Mouse (Mus musculus) intestine, embryonic 16.5 days (tissue): Measurements from ENCODE around the gene Myb. TPM values are rescaled to one million over a fixed set of nuclear protein-coding genes. Genes with fewer than 3 reads are reported as not detected.
A peak's percentile ranks its signal among the peaks of the same experiment; 100 is the strongest.

Experiments
- ATAC-seq: fragments of 200-750 bp; cut with Nextera tagmentation; 2 replicates; pipeline ENCODE4 v1.8.0; 2017; ENCODE audit warnings: moderate TSS enrichment, moderate library complexity
- H3K27ac ChIP-seq: fragments of 300-500 bp; sonication (generic); 2 replicates; pipeline ENCODE4 v1.5.1; 2014; ENCODE audit warnings: mild to moderate bottlenecking, low read length
- H3K27me3 ChIP-seq: fragments of 300-500 bp; sonication (generic); replicated peaks from 2 replicates; pipeline ENCODE4 v1.6.1; 2014; ENCODE audit warnings: low read length, control low read depth, mixed read lengths; ENCODE audit not compliant: control insufficient read depth, insufficient read depth
- H3K36me3 ChIP-seq: fragments of 300-500 bp; sonication (generic); 2 replicates; pipeline ENCODE4 v1.6.1; 2014; ENCODE audit warnings: low read length, control low read depth; ENCODE audit not compliant: control insufficient read depth, insufficient read depth
- H3K4me1 ChIP-seq: fragments of 300-500 bp; sonication (generic); 2 replicates; pipeline ENCODE4 v1.6.1; 2014; ENCODE audit warnings: low read length, control low read depth, mixed read lengths; ENCODE audit not compliant: control insufficient read depth, insufficient read depth
- H3K4me2 ChIP-seq: fragments of 300-500 bp; sonication (generic); 2 replicates; pipeline ENCODE4 v1.6.1; 2014; ENCODE audit warnings: low read depth, low read length, control low read depth
- H3K4me3 ChIP-seq: fragments of 300-500 bp; sonication (generic); 2 replicates; pipeline ENCODE4 v1.5.1; 2014; ENCODE audit warnings: mild to moderate bottlenecking, low read length
- H3K9ac ChIP-seq: fragments of 300-500 bp; sonication (generic); 2 replicates; pipeline ENCODE4 v1.6.1; 2014; ENCODE audit warnings: low read depth, low read length
- H3K9me3 ChIP-seq: fragments of 300-500 bp; sonication (generic); 2 replicates; pipeline ENCODE4 v1.6.1; 2016; ENCODE audit warnings: low read length, control low read depth; ENCODE audit not compliant: control insufficient read depth
- WGBS: fragments of 180-500 bp; shearing (Covaris S2); extraction: QIAGEN DNeasy Blood & Tissue Kit; methylation state at CpG from one replicate; pipeline ENCODE4 v1.1.7; 2014; 5-methylcytosine and 5-hydroxymethylcytosine counted together
- polyA plus RNA-seq: library from polyadenylated mRNA; unstranded; fragments of >200 nt; fragmentation: Nextera tagmentation; extraction: Ambion mirVana; gene quantifications from 2 replicates; pipeline ENCODE4 v1.2.1, GENCODE M21; 2015

Gene Myb
- polyA plus RNA-seq, 1 experiment from 2014 or later, result 5.2 TPM

DNA sequence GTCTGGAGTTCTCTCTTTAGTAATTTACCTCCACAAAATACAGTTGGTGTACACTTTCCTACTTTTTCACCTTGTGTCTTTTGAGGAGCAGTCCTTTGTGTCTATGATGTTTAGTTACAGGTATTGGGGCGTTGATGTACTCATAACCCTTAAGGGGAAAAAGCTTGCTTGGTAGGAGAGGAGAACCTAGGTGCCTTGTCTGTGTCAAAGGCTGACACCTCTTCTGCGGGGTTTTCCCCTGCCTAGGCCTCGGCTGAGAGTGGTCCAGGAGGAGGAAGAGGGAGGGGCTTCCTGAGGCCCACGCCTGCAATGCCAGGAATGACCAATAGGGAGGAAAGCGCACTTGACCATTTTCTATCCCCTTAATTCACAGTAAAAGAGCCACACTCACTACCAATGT lies 17.9 kb upstream of the Myb start:
- ATAC-seq, result no peak
- Histone ChIP-seq H3K27ac (no peak overlapping the region), H3K4me1 (no peaks in the 10 kb centered on the region), H3K27me3 (no peaks in the 10 kb centered on the region), H3K9me3 (no peaks in the 10 kb centered on the region), H3K4me3 (no peak overlapping the region), H3K9ac (no peak overlapping the region), H3K36me3 (no peaks in the 10 kb centered on the region), H3K4me2 (no peak overlapping the region)
- WGBS, result 49% methylated on average over 5 of the region's 5 CpGs

DNA sequence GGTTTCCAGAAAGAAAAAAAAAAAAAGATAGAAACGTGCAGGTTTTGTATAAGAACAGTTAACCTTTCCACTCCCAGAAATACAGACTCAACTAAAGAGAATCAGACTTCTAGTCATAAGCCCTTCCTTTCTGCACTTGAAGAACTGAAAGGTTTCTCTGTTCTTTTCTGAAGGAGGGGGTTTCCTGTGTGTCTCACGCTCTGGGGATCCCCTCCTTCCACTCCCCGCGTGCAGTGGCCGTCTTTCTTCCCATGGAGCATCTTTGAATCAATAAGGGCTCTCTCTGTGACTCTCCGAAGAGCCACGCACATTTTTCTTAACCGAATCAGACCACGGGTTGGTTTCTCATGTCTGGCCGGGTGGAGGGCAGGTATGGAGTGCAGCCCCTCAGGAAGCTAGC lies 17.5 kb upstream of the Myb start:
- 78% methylated on average over 10 of the region's 10 CpGs for WGBS
- Histone ChIP-seq H3K9ac (no peak overlapping the region), H3K27me3 (no peaks in the 10 kb centered on the region), H3K4me1 (no peaks in the 10 kb centered on the region), H3K36me3 (no peaks in the 10 kb centered on the region), H3K27ac (no peak overlapping the region), H3K4me3 (no peak overlapping the region), H3K9me3 (no peaks in the 10 kb centered on the region), H3K4me2 (no peak overlapping the region)
- ATAC-seq, result no peak

DNA sequence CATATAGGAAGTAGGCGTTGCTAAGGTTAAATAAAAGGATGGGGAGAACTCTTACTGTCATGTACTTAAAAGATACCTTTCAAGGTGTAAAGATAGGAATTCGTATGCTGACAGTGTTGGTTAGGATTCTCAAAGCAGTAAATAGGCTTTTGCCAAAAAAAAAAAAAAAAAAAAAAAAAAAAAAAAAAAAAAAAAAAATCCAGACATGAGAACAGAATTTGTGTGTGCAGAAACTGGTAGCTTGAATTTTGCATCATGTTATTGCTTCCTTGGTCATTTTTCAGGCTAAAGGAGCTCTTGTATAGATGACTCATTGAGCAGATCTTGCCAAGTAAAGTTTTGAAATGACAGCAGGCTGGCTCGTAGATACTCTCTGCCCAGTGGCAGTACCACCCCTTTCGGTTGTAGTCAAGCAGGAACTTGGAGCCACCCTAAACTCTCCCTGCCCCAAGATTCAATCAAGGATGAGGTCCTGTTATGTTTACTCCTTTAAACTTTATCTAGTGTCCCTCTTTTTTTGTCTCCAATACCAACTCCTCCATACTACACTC lies 11.9 kb upstream of the Myb start:
- no peaks in the 10 kb centered on the region for H3K9me3 ChIP-seq
- no peak overlapping the region for H3K27ac ChIP-seq
- 83% methylated on average over 4 of the region's 4 CpGs for WGBS
- no peak overlapping the region for H3K4me2 ChIP-seq
- no peak for ATAC-seq
- no peaks in the 10 kb centered on the region for H3K27me3 ChIP-seq
- no peak overlapping the region for H3K4me3 ChIP-seq
- no peak overlapping the region for H3K9ac ChIP-seq
- no peaks in the 10 kb centered on the region for H3K4me1 ChIP-seq
- H3K36me3 ChIP-seq, result no peaks in the 10 kb centered on the region

DNA sequence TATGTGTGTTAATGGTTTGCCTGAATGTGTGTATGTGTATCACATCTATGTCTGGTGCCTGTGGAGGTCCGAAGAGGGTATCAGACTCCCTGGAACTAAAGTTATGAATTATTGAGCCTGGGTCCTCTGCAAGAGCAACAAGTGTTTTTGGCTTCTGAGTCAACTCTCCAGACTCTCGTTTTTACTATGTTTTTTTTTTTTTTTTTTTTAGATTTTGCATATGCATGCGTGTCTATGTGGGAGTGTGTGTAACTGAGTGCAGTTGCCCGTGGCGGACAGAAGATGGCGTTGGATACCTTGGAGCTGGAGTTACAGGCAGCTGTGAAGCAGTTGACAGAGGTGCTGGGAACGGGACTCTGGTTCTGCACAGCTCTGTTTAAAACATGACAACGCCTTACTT lies 7.7 kb upstream of the Myb start:
- no peaks in the 10 kb centered on the region for H3K9me3 ChIP-seq
- H3K27ac ChIP-seq, result no peak overlapping the region
- no peaks in the 10 kb centered on the region for H3K36me3 ChIP-seq
- ATAC-seq, result no peak
- no peaks in the 10 kb centered on the region for H3K27me3 ChIP-seq
- H3K4me3 ChIP-seq, result no peak overlapping the region
- 98% methylated on average over 8 of the region's 8 CpGs for WGBS
- no peak overlapping the region for H3K9ac ChIP-seq
- H3K4me1 ChIP-seq, result no peaks in the 10 kb centered on the region
- H3K4me2 ChIP-seq, result no peak overlapping the region

DNA sequence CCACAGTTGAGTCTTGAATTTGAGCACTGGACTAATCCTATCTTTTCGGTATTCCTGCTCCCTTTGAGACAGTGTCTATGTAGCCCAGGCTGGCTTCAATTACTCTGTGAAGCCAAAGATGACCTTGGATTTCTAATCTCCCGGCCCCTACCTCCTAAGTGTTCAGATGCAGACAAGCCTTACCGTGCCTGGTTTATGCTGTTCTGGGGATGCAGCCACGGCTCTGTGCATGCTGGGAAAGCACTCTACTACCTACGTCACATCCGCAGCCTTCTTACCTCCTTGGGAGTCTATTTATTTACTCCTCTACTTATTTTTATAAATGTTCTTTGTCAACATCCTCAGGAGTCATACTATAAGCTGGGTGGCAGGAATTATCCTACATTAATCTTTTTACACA lies 7.1 kb upstream of the Myb start:
- no peak overlapping the region for H3K9ac ChIP-seq
- H3K27ac ChIP-seq, result no peak overlapping the region
- H3K36me3 ChIP-seq, result no peaks in the 10 kb centered on the region
- H3K4me1 ChIP-seq, result no peaks in the 10 kb centered on the region
- no peaks in the 10 kb centered on the region for H3K27me3 ChIP-seq
- WGBS, result 91% methylated on average over 6 of the region's 6 CpGs
- ATAC-seq, result no peak
- no peak overlapping the region for H3K4me3 ChIP-seq
- no peaks in the 10 kb centered on the region for H3K9me3 ChIP-seq
- no peak overlapping the region for H3K4me2 ChIP-seq

DNA sequence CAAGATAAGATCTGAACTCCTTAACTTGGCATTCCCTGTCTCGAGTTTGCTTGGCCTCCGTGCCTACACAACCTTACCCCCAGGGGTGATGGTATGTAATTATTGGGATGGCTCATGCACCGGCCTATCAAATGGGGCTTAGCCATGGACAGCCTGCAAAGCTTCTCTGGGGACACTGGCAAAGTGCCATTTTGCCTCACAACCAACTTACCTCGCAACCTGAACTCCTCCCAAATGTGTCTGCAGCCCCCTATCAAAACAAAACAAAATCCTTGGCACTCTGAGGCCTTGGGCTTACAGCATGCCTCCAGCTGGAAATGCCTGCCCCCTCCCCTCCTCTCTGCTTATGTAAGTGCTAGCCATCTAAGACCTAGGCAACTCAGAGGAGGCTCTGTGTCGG lies 6.4 kb upstream of the Myb start:
- no peaks in the 10 kb centered on the region for H3K9me3 ChIP-seq
- no peak overlapping the region for H3K4me3 ChIP-seq
- 82% methylated on average over 5 of the region's 5 CpGs for WGBS
- no peaks in the 10 kb centered on the region; the same call in 1 of the 2 replicates for H3K27me3 ChIP-seq
- H3K4me1 ChIP-seq, result no peaks in the 10 kb centered on the region
- H3K36me3 ChIP-seq, result no peaks in the 10 kb centered on the region
- no peak overlapping the region for H3K4me2 ChIP-seq
- no peak for ATAC-seq
- no peak overlapping the region for H3K9ac ChIP-seq
- no peak overlapping the region for H3K27ac ChIP-seq

DNA sequence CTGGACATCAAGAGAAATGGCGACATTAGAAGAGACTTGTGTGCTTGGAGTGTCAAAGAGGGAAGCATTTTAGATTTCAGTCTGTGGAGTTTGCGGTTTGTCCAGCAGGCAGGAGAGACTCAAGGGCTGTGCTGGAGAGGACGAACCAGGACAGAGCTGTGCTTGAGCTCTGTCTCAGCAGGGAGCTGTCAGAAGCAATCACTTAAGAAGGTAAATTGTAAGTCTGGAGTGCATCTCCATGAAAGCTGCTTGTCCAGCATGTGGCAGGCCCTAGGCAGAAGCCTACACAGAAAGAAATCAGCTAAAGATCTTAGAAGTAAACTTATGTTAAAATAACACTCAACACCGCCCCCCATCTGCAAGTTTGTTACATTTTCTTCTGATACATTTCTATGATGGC lies 4.6 kb upstream of the Myb start:
- Histone ChIP-seq H3K4me2 (no peak overlapping the region), H3K27ac (no peak overlapping the region), H3K4me3 (no peak overlapping the region), H3K4me1 (peaks cover 2% of the 10 kb centered on the region; the same call in 1 of the 2 replicates), H3K36me3 (no peaks in the 10 kb centered on the region), H3K9me3 (no peaks in the 10 kb centered on the region), H3K9ac (no peak overlapping the region), H3K27me3 (peaks cover 9% of the 10 kb centered on the region; the same call in 1 of the 2 replicates)
- WGBS, result 86% methylated on average over 4 of the region's 4 CpGs
- ATAC-seq, result no peak

DNA sequence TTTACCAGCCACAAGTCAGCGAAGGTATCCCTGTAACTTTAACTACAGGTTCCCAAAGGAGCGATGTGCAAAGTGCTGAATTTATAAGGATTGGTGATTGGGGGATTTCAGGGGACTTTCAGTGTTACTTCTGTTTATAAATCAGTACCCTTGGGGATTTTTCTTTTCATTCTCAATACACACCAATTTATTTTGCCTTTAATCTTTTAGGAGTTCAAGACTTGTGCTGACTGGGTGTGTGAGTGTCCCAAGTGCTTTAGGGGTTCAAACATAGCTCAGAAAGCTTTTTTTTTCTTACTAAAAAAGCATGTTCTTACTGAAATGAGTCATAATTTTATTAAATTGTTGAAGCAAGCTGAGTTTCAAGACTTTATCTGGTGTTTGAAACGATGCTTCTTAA lies 1.3 kb upstream of the Myb start:
- H3K27me3 ChIP-seq, result peaks cover 12% of the 10 kb centered on the region; the same call in 1 of the 2 replicates
- no peaks in the 10 kb centered on the region for H3K36me3 ChIP-seq
- H3K9me3 ChIP-seq, result no peaks in the 10 kb centered on the region
- ATAC-seq, result no peak
- H3K9ac ChIP-seq, result no peak overlapping the region
- WGBS, result 49% methylated on average over 3 of the region's 3 CpGs
- H3K4me3 ChIP-seq, result no peak overlapping the region
- H3K27ac ChIP-seq, result no peak overlapping the region
- H3K4me1 ChIP-seq, result peaks cover 10% of the 10 kb centered on the region
- H3K4me2 ChIP-seq, result no peak overlapping the region

DNA sequence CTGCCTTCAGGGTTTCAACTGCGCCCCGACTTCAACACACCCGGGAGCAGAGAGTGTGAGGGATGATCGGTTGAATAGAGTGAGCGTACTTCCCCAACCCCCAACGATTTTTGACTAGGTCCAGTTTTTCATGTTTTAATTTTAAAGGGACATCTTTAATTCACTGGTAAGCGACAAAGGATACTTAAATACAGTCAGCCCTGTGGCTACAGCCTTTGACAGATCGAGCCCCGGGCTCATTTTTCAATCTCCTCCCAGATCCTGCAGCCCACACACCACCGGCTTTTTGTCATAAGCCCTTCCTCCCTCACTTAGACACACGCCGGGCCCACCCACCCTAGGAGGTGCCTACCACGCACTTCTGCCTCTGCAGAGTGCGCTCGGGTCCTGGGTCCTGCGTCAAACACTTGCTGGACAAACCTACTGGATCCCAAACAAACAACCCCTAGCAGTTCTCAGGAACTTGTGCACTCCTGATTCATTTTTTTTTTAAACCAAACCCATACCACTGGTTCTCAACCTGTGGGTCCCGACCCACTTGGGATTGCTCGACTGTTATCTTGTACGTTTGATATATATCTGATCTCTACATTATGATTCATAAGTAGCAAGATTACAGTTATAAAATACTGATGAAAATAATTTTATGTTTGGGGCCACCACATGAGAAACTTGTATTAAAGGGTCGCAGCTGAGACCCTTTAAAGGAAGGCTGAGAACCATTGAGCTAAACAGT lies 743 bp upstream of the Myb start:
- no peaks in the 10 kb centered on the region for H3K9me3 ChIP-seq
- H3K4me2 ChIP-seq, result peak overlapping the region; percentile 99
- peaks cover 10% of the 10 kb centered on the region for H3K4me1 ChIP-seq
- no peaks in the 10 kb centered on the region for H3K36me3 ChIP-seq
- H3K9ac ChIP-seq, result peak overlapping the region; percentile 81
- H3K27me3 ChIP-seq, result peaks cover 12% of the 10 kb centered on the region; the same call in 1 of the 2 replicates
- no peak for ATAC-seq
- H3K4me3 ChIP-seq, result peak overlapping the region; percentile 78
- 3% methylated on average over 20 of the region's 20 CpGs for WGBS
- no peak overlapping the region for H3K27ac ChIP-seq
